Mouse (Mus musculus) frontal cortex, postnatal 10 days (tissue): ENCODE measurements around the gene Gm8334.
"Not testable (repeated sequence)": the region's sequence is repeated elsewhere in the genome, so short reads cannot be mapped to it uniquely, and the experiment has no call there.

ENCODE experiments used
- DNase-seq, 2 experiments: peaks; one replicate each; pipeline ENCODE4 v3.0.0; 2022; ENCODE audit warnings: low spot score in 2 of 2, mixed read lengths in 1 of 2

The Gm8334 gene

GRCm38 (mm10) chrX:148615053-148615452 lies at the start of gene Gm8334:
Gene Gm8334, minus strand, starts transcription at chrX:148615153.
- not testable (repeated sequence) for DNase-seq

DNA sequence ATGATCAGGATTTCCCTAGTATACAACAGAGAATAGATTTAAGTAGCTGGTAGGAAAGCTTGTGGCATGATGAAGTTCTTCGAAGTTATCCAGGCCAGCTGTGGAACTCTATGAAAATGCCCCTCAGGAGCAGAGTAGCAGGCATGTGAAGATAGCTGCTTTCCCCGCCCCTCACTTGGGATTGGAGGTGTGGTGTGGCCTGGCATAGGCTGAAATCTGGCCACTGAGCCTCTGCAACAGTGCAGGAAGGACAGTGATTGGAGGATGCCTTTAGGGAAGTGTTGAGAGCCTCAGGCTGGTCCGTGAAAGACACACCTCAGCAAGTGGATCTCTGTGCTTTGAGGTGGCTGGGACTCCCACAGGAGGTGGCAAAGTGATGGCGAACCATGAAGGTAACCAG lies 48.3 kb upstream of the Gm8334 start, which contains the start of gene Gm15127:
Gene Gm15127, plus strand, starts transcription at position 301 of the 400 bp plus-strand sequence.
- DNase-seq: not testable (repeated sequence)
